In genomic region chr1:186261326-186261833, GRCm38 (mm10) we compare ENCODE assay signal across 8 mouse cellular contexts.
DNase-seq lines count a peak whose midpoint lies in the region; ATAC-seq lines count a peak whose summit lies in the region.

No protein-coding gene starts in this region.

- no peaks in the 10 kb centered on the region for H3K36me3 ChIP-seq in embryonic facial prominence, embryonic 15.5 days

- H3K4me2 ChIP-seq in embryonic facial prominence, embryonic 15.5 days (replicated peaks), result no peak overlapping the region

- no peaks in the 10 kb centered on the region for H3K27me3 ChIP-seq in embryonic facial prominence, embryonic 15.5 days

- no peaks in the 10 kb centered on the region for H3K9me3 ChIP-seq in embryonic facial prominence, embryonic 15.5 days (replicated peaks)

- H3K9ac ChIP-seq in embryonic facial prominence, embryonic 15.5 days, result no peak overlapping the region

- no peak overlapping the region for H3K4me3 ChIP-seq in embryonic facial prominence, embryonic 15.5 days (replicated peaks)

- intact Hi-C loops in heart, postnatal 36 days (cut with DNase I), result loop anchor here (5.0 kb wide), 1 partner anchor 146 kb away; no protein-coding TSS in a partner anchor

- WGBS in embryonic facial prominence, embryonic 15.5 days, result 45% methylated on average over 4 of the region's 4 CpGs

- peaks cover 10% of the 10 kb centered on the region for H3K4me1 ChIP-seq in embryonic facial prominence, embryonic 15.5 days

- ATAC-seq in embryonic facial prominence, embryonic 15.5 days (ENCODE audit: insufficient number of reproducible peaks, low FRiP score, low TSS enrichment, low read depth), result peak; percentile 60; the same call in 1 of the 2 replicates
- ATAC-seq in inflammation-experienced regulatory T-cells, adult 6 months, result no peak

- DNase-seq in spleen, postnatal 36 days (ENCODE audit: low spot score in 2 of 2), result peak; percentile 4 to 10
- DNase-seq in spleen, adult 12 weeks (ENCODE audit: low spot score), result no peak
- peak; percentile 81 to 82 for DNase-seq in heart, postnatal 36 days
- DNase-seq in layer of hippocampus, adult 8-10 months (ENCODE audit: low spot score in 2 of 2), result peak; percentile 48 to 51
- peak; percentile 77 for DNase-seq in mesoderm, embryonic 11.5 days (ENCODE audit: low read depth, low spot score)
- DNase-seq in urinary bladder, postnatal 4 days (ENCODE audit: low spot score in 2 of 2), result peak; percentile 76 to 83

- H3K27ac ChIP-seq in embryonic facial prominence, embryonic 15.5 days (replicated peaks), result peak overlapping the region; percentile 2; the same call in 1 of the 2 replicates
